Mouse (Mus musculus): Measurements from ENCODE around the gene Zfp865.
"Not testable (repeated sequence)": the region's sequence is repeated elsewhere in the genome, so short reads cannot be mapped to it uniquely, and the experiment has no call there.

- TF ChIP-seq CTCF (IDR thresholded peaks at IDR 0.05); POLR2A (IDR thresholded peaks at IDR 0.05; ENCODE audit: insufficient read depth, low read depth, low read length): not testable (repeated sequence)
Observed at GRCm38 (mm10) chr7:5019576-5019975, 600 bp upstream of the Zfp865 start.

All from heart, adult 2 months (tissue).